Mouse (Mus musculus): Measurements from ENCODE around the gene Ssty1.
"Not testable (repeated sequence)": the region's sequence is repeated elsewhere in the genome, so short reads cannot be mapped to it uniquely, and the experiment has no call there.

The Ssty1 gene

DNA sequence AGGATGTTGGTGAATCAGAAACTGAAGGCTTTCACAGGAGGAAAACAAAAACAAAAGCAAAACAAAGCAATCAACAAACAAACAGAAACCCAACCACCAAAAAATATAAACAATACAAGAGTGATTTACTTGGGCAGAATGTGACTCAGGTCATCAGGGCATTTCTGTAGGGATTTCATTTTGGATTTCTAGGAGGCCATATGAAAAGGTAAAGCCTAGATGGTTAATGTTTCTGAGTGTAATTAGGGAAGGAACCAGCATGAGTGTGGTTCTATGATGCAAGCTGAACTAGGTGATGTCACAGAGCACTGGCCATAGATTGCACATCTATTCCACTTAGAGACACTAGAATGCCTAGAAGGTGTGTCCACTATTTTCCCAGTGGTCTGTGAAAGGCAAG lies at the start of gene Ssty1:
Ssty1 (plus strand) TSS at position 301 of the 400 bp plus-strand sequence.
- DNase-seq (ENCODE audit: low spot score in 2 of 2), result not testable (repeated sequence)

DNA sequence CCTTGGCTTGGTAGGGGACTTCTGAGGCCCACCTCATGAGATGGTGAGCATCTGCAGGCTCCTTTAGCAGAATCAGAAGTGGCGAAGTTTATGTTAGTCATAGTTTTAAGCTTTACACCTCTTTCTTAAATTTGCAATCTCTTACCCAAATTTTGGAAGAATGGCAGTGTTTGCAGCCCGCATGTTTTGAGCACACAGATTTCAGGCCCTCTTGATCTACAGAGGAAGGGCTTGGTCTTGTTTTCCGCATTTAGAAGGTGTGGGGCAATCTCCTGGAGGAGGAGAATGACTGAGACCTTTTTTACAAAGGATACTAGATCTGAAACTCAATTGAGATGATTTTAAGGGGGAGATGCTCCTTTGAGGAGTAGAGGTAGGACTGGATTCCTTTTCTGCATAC lies 27.2 kb upstream of the Ssty1 start, which contains the start of gene Gm21764:
Gm21764 (minus strand) TSS at position 101 of the 400 bp plus-strand sequence.
- DNase-seq (ENCODE audit: low spot score in 2 of 2), result not testable (repeated sequence)

Measured in urinary bladder, postnatal 4 days (tissue).